Mouse (Mus musculus) cerebral cortex, adult 2 months (tissue): ENCODE measurements around the gene Psmb11.

Source experiments
- WGBS: fragments of 180-500 bp; shearing (Covaris S2); methylation state at CpG from one replicate; pipeline ENCODE4 v1.1.7; 2018; 5-methylcytosine and 5-hydroxymethylcytosine counted together

Psmb11 gene

DNA sequence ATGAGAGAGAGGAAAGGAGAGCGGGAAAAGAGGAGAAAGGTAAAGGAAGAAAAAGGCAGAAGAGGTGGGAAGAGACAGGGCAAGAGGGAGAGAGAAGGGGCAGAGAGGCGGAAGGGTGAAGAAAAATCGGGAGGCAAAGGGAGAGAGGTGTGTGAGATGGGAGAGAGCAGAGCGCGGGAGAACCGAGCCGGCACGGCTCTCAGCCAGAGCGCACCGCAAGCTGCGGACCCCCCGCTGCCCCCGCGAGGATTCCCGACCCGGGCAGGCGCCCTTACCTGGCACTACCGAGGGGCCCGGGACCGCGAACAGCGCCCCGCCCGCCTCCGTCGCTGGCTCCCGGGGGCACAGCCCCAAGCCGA, 19.7 kb downstream of the Psmb11 start, which contains the start of gene Gm17606:
Gene Gm17606, plus strand, starts transcription at position 7 of the 359 bp plus-strand sequence.
- WGBS = 1% methylated on average over 28 of the region's 28 CpGs

DNA sequence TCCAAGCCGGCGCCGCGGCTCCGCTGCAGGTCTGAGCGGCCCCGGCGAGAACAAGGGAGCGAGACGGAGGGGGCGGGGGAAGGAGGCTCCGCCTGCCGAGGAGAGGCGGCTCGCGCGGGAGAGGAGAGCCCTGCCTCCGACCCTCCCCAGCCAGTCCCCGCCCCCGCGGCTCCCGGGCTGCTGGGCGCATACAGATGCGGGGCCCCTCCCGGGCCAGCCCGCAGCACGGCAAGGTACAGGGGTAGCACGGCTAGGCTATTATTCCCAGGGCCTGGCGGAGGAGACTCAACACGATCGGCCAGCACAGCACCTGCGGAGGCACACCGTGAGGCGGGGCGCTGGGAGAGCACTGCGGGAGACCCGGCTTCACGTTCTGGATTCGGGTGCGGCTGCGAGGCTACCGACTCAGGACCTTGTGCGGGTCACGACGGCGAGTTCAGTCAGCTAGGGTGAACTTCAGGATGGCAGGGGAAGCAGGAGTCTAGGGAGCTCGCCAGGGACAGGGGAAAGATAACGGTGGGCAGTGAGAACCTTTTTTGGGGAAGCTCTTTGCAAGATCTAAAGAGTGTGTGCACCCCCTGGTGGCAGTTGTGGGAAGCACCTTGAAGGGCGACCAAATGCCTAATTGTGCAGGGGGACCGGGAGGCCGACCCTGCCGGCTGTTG, 20.2 kb downstream of the Psmb11 start, which contains the start of gene Cdh24:
Gene Cdh24, minus strand, starts transcription at position 60 of the 665 bp plus-strand sequence.
- 1% methylated on average over 49 of the region's 52 CpGs for WGBS

DNA sequence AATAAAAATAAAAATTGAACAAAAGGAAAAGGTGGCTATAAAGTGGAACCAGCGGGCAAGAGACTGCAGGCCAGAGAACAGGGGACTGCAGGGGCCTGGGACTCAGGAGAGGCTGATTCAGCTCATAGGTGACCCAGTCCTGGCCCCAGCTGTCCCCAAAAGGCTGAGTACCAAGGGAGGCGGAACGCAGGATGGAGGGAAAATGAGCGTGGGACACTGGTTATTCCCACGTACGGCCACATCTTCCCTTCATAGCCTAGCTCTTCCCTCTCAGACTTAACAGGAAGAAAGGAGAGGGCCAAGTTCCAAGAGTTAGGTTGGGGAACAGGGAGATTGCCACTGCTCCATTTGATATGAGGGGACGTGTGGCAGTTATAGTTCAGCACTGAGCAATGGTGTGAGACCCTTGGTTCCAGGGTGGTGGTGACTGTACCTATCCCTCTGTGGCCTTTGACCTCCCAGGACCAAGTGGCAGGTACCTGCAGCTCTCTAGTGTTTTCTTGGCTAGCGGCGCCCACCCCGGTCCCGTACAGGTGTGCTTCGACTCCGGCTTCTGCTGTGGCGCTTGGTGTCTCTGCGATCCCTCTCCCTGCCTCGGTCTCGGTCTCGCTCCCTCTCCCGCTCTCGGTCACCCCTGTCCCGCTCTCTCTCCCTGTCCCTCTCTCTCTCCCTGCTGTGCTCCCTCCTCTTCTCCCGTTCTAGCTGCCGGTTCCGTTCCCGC, 21.2 kb downstream of the Psmb11 start:
- 73% methylated on average over 25 of the region's 25 CpGs for WGBS

DNA sequence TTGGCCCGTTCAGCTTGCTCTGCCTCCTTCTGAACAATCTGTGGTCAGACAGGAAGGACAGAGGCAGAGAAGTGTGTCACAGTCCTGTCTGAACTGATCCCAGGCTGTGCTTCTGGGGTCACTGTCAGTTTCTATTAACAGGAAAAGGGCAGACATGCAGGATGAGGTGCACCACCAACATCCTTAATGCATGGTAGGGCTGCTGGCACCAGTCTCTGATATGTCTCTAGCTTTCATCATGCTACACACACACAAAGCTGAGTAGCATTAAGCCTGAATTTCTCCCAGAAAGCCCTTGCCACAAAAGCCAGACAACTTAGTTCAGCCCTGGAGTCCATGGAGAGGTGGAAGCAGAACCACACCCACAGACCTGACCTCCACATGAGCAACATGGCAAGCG, 21.8 kb downstream of the Psmb11 start:
- 68% methylated on average over 2 of the region's 2 CpGs for WGBS

DNA sequence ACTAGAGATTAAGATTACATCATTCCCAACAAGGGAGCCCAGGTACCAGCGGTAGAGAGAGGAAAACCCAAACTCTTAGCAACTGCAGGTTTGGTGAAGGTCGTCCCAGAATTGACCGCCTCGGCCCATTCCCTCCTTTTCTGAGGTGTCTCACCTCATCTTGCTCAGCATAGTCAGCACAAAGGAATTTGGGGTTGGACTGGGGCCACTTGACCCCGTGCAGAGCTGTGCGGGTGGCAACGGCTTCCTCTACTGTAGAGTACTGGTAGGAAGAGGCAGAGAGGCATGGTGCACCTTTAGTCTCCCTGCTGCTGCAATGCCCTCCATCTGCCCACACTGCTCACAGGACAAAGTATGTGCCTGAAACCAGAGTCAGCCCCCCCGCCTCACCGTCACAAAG, 23.1 kb downstream of the Psmb11 start:
- WGBS = 85% methylated on average over 9 of the region's 9 CpGs

DNA sequence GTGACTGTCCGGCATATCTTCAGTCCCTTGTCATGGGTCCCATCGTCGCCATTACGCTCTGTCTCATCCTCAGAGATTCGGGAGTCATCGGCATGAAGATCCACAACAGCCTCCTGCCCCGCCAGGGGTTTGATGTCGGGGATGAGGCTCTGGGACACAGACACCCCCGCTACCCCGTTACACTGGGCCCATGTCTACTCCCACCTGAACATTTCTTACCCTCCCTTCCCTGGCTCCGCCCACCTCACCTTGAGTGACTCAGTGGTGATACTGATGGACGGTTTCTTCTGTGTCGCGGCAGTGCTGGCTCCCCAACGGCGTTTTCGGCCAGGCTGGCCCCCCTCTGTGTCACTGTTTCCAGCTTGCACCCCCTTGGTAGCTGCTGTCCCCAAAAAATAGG, 25.2 kb downstream of the Psmb11 start:
- WGBS = 84% methylated on average over 17 of the region's 17 CpGs

DNA sequence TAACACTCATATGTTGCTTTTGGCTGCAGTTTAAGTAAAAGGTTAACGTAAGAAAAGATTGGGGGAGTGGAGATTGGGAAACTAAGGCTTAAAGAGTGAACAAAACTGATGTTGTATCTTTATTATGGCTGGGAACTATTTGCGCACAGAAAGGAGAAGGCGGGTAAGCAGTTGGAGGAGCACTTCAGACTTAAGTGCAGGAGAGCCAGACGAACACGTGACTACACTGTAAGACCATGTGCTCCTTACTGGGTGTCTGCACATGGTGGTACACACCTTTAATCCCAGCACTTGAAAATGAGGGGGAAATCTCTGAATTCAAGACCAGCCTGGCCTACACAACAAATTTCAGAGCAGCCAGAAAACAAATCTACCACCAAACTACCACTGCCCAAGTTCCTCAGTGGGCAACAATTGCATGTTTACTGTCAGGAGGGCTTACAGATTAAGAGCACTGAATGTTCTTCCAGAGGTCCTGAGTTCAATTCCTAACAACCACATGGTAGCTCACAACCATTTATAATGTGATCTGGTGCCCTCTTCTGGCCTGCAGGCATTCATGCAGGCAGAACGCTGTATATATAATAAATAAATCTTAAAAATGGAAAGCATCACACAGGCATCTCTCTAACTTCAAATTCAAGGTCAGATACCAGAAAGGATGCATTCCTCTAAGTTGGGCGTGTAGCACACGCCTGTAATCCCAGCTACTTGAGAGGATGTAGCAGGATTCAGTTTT, 25.8 kb downstream of the Psmb11 start:
- WGBS = 82% methylated on average over 8 of the region's 8 CpGs

DNA sequence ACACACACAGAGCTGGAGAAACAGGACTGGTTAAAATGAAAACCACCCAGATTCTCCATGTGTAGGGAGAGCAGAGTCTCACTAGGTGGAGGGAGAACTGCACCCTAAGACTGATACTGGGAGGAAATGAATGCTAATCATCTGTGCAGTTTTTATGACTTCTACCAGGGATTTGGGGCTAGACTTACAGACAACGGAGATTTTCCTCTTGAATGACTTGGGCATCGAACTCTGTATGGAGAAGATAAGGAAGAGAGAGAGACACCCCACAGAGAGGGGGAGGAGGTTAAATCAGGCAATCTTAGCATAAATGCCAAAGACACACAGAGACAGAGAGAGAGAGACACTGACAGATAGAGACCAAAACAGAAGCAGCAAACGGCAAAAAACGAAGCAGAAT, 26.7 kb downstream of the Psmb11 start:
- 46% methylated on average over 4 of the region's 4 CpGs for WGBS

DNA sequence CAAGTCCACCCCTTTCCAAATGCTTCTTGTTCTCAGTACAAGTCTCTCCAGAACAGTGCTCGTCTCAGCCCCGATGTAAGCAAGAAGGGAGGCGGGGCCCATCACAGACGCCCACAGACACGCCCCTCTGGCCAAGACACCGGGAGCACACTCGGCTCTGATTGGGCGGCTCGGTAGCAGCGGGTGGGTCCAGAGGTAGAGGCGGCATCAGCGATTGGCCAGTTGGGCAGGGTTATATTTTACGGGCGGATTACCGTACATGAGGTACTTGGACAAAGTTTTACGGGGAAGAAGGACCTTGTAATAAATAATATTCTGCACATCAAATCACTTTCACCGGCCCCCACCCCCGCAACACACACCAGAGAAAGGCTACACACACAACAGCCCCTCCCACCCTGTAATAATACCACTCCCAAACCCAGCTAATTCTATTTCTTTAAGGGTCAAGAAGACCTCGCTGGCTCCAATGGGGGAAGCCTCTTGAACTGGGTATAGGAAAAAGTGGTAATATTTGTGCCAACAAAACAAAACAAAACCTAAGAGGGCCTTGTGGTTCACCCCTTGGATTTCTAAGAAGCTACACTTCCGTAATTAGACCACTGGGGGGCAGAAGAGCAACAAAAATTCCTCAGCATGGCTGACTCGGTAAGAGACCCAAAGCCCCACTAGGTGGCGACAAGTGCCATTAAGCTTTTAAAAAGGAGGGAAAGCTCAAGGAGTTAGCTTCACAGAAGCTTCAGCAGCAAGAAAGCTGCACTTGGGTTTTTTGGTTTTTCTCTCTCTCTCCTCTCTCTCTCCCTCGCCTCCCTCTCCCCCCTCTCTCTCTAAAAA, 29.6 kb downstream of the Psmb11 start:
- WGBS = 51% methylated on average over 23 of the region's 23 CpGs

DNA sequence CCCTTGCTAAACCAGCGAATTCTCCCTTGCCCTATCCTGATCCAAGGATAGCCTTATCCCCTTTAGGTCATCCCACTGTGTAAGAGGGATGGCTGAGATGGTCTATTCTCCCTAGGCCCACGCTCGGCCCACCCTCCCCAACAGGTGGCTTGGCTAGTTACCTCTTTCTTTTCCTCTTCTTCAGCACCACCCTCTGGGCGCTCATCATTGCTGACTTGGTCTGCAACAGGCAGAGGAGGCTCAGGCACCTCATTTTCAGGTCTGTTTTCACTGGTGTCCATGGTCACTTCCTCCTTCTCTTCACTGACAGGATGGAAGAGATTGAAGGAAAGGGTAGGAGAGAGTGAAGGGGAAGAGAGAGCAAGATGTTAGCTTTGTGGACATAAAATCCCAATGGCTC, 30.3 kb downstream of the Psmb11 start:
- WGBS = 73% methylated on average over 4 of the region's 4 CpGs

DNA sequence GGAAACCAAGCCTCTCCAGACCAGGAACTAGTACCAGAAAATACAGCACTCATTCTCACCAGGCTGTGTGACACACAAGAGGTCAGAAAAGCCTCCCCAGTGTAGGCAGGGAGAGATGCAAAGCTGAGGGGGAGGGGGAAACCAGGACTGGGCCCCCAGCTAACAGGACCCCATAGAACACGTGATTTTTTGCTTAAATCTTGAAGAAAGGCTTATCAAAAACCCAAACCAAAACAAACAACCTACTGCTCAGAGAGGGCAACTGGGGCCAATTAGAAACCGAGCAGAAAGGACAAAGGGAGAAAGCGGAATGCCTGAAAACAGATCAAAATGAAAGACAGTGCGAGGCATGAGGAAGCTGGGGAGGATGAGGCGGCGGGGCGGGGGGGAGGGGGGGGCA, 31.6 kb downstream of the Psmb11 start:
- 3% methylated on average over 7 of the region's 7 CpGs for WGBS

DNA sequence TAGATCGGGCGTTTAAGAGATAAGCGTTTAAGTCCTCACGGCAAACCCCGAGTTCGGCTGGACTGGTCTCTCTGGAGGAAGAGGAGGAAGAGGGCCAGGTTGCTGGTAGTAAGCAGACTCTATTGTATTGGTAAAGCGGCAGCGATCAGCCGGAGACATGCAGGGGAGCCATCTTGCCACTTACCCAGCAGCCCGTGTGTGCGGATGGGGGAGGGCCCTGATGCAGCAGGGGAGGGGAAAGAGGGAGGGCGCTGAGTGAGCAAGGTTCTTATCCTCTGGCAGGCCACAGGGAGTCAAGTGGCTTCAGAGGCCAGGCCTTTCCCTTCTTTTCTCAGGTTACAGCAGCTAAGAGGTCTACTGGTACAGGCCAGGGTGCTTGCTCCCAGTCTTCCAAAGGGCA, 32.3 kb downstream of the Psmb11 start:
- WGBS = 2% methylated on average over 12 of the region's 12 CpGs

DNA sequence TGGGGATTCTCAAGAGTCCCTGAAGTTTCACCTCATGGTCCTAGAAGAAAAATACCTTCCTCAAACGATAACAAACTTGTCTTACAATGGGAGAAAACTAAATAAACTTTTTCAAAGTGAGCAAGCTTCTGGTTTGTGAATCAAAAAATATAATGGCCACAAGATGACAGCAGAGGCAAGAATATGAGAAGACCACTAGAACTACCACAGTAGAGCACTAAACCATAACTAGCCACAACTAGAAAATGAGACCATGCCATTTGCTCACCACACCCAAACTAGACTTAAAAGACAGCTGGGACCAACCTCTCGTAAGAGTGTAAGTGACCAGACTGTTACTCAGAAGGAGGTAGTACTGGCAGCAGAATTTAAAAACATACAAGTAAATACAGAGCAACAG, 38.8 kb downstream of the Psmb11 start:
- 72% methylated on average over 2 of the region's 2 CpGs for WGBS

DNA sequence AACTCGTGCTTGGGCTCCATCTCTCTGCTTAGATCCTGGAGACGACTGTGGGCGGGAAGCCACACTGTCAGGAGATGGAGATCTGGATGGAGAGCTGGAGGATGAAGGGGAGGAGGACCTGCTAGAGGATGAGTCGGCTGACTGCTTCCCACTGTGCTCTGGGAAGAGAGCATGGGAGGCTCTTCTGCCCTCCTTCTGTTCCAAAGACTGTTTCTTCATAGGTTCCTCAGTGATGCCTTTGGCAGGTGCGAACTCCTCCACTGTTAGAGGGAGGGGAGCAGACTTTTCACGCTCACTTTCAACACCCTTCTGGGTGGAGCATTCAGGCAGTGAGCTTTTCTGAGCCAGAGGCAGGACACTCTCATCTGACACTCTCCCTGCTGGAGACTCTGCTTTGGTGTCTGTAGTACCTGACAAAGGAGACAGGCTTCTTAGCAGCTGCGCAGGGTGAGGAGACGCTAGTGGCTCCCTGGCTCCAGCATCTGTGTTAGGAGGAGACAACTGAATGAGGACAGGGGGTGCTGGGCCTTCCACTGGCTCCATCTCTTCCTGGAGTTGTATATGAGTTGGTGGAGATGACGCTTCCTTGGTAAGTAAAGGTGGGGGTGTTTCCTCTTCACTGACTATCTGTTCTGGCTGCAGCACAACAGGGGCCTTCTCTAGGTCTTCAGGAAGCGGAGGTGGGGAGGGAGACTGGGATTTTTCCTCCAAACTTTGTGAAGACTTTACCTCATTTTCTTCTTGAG, 43.4 kb downstream of the Psmb11 start:
- WGBS = 58% methylated on average over 10 of the region's 10 CpGs

DNA sequence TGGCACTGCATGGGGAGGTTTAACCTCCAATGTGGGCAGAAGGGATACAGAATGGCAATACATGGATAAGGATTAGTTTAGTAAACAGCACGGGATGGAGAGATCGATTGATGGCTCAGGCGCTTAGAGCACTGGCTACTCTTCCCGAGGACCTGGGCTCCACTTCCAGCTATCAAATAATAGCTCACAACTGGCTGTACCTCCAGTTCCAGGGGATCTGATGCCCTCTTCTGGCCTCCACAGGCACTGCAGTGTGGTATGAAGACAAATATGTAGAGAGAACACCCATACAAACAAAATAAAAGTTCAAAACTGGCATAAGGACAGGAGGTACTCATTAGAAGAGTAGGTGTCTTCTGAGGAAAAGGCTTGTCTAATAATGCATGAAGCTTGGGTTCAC, 48.1 kb downstream of the Psmb11 start:
- WGBS = 77% methylated on average over 4 of the region's 4 CpGs

DNA sequence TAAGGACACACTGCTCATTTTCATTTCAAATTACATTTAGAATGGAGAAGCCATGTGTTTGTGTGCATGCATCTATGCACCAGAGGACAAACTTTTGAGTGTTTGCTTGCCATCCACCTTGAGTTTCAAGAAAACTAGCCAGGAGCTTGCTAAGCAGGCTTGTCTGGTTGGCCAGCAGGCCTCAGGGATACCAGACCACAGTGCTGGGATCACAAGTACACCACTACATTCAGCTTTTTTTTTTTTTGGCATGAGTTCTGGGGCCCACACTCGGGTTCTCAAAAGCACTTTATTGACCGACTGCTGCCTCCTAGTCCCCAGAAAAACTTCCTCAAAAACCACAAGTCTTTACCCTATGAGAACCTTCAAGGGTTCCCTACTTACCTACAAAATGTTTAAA, 53.1 kb downstream of the Psmb11 start:
- 42% methylated on average over 2 of the region's 2 CpGs for WGBS

DNA sequence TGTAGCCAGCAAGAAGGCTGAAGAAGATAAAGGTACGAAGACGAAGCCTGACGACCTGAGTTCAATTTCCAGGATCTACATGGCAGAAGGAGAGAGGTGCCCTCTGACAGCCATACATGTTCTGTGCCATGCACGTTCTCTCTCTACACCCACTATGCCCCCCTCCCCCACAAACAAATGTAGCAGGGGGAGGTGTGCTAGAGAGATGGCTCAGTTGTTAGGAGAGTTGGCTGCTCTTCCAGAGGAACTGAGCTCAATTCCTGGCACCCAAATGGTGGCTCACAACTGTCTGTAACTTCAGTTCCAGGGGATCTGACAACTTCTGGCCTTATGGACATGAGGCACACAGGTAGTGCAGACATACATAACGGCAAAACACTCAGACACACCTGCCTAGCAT, 55.1 kb downstream of the Psmb11 start:
- WGBS = 61% methylated on average over 5 of the region's 5 CpGs

DNA sequence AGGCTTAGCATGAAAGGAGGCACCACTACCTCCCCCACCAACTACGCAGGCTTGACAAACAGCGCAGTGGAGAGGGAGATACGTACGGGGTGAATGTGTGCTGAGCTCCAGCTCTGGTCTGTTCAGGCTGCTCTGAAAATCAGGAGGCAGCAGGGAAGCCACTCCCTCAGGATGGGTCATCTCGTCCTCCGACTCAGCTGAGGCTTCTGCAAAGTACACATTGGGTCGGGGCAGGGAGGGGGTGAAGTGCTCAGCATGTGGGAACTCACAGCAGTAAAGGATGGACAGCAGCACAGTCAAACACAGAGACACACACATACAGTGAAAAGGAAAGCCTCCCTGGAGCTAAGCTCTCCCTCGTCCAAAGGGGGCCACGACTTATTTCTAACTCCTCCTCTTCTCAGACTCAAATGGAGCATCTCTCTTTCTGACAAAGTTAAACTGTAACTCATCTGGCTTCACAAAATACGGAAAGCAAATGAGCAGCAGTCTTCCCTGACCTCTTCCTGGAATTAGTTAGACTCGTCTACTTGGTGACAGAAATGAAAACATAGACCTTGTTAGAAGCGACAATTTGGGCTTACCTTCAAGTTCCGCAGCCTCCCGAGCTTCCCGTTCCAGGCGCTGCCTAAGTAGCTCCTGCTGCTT, 57.5 kb downstream of the Psmb11 start:
- 84% methylated on average over 16 of the region's 16 CpGs for WGBS
